Mouse (Mus musculus) brain, embryonic 14.5 days (tissue): ENCODE results near the gene Ptprcap. TPM values are rescaled to one million over a fixed set of nuclear protein-coding genes. Genes with fewer than 3 reads are reported as not detected.
"Not testable (repeated sequence)": the region's sequence is repeated elsewhere in the genome, so short reads cannot be mapped to it uniquely, and the experiment has no call there.

Experiments used
- DNase-seq: peaks from one replicate; pipeline ENCODE4 v3.0.0-alpha.2; 2011; ENCODE audit warnings: low read depth
- CTCF ChIP-seq: fragments of 200-500 bp; IDR thresholded peaks from 2 replicates; pipeline ENCODE4 v1.5.1; 2012; ENCODE audit warnings: inconsistent platforms, mild to moderate bottlenecking, moderate library complexity, borderline replicate concordance; ENCODE audit not compliant: insufficient read depth, insufficient read length; ENCODE audit errors: extremely low read depth
- POLR2A ChIP-seq: fragments of 200-500 bp; IDR thresholded peaks from 2 replicates; pipeline ENCODE4 v1.6.1; 2012; ENCODE audit warnings: mild to moderate bottlenecking, inconsistent platforms, borderline replicate concordance; ENCODE audit not compliant: poor library complexity, insufficient read depth, insufficient read length, severe bottlenecking; ENCODE audit errors: extremely low read depth
- polyA plus RNA-seq: library from polyadenylated mRNA; depleted of rRNA; stranded (reverse); fragments of >200 nt; gene quantifications from 2 replicates; pipeline ENCODE4 v1.2.3, GENCODE M21; 2012

Ptprcap gene
- polyA plus RNA-seq, 1 experiment = 1.5 TPM

- no peak for DNase-seq
- TF ChIP-seq POLR2A (no peak), CTCF (no peak)
These were observed 19.1 kb upstream of the Ptprcap start for GRCm38 (mm10) chr19:4134354-4134753.

- DNase-seq = not testable (repeated sequence)
These were observed 18.0 kb upstream of the Ptprcap start for GRCm38 (mm10) chr19:4135229-4135962.

- peak; percentile 16; the same call in 1 of the 2 replicates for TF ChIP-seq CTCF
- not testable (repeated sequence) for DNase-seq
These were observed 17.4 kb upstream of the Ptprcap start for GRCm38 (mm10) chr19:4135963-4136345.

- DNase-seq = no peak
- TF ChIP-seq POLR2A = no peak
These were observed 16.9 kb upstream of the Ptprcap start for GRCm38 (mm10) chr19:4136463-4136862.

- no peak for DNase-seq
- TF ChIP-seq POLR2A (no peak), CTCF (no peak)
These were observed 15.5 kb upstream of the Ptprcap start for GRCm38 (mm10) chr19:4137913-4138312.

GRCm38 (mm10) chr19:4139446-4139845 is 14.0 kb upstream of the Ptprcap start, which contains the start of gene Gpr152:
Gene Gpr152, plus strand, starts transcription at chr19:4139787.
- TF ChIP-seq POLR2A (no peak), CTCF (no peak)
- DNase-seq = no peak

GRCm38 (mm10) chr19:4140147-4140546 is 13.3 kb upstream of the Ptprcap start:
- no peak for DNase-seq
- TF ChIP-seq POLR2A (no peak), CTCF (no peak)

GRCm38 (mm10) chr19:4142416-4143173 is 10.8 kb upstream of the Ptprcap start:
- no peak for DNase-seq

GRCm38 (mm10) chr19:4143759-4144268 is 9.6 kb upstream of the Ptprcap start, which contains the start of gene Cabp4:
Gene Cabp4, minus strand, starts transcription at chr19:4144033.
- DNase-seq = no peak
- TF ChIP-seq CTCF (no peak), POLR2A (no peak)

More at GRCm38 (mm10) chr19:4142416-4143173, 10.8 kb upstream of the Ptprcap start:
- TF ChIP-seq POLR2A = no peak
- no peak for TF ChIP-seq CTCF

GRCm38 (mm10) chr19:4144550-4145498 is 8.6 kb upstream of the Ptprcap start:
- DNase-seq = no peak
- TF ChIP-seq CTCF (no peak), POLR2A (no peak)

- no peak for DNase-seq
- TF ChIP-seq CTCF = no peak
- TF ChIP-seq POLR2A = no peak
These were observed 7.5 kb upstream of the Ptprcap start for GRCm38 (mm10) chr19:4145936-4146335.
